Mouse (Mus musculus): ENCODE data around the gene Sept8. TPM values are rescaled to one million over a fixed set of nuclear protein-coding genes. Genes with fewer than 3 reads are reported as not detected.
A peak's percentile ranks its signal among the peaks of the same experiment; 100 is the strongest.

Sept8 gene
- total and polyA plus RNA-seq, 3 experiments, result 24.8 to 28.2 (median 25.7) TPM

GRCm38 (mm10) chr11:53510351-53510750 lies 8.7 kb upstream of the Sept8 start:
- Histone ChIP-seq H3K4me1 (ENCODE audit: control insufficient read depth, insufficient read depth, low read length) (peaks cover 15% of the 10 kb centered on the region), H3K36me3 (ENCODE audit: control insufficient read depth, insufficient read depth, low read length) (no peaks in the 10 kb centered on the region), H3K4me3 (no peak overlapping the region), H3K9ac (ENCODE audit: low read depth, low read length) (no peak overlapping the region), H3K79me2 (replicated peaks; ENCODE audit: control insufficient read depth, insufficient read depth, low read length) (no peaks in the 10 kb centered on the region), H3K27ac (no peak overlapping the region), H3K27me3 (ENCODE audit: control insufficient read depth, insufficient read depth, low read length) (no peaks in the 10 kb centered on the region)
- no peak for DNase-seq
- TF ChIP-seq POLR2A (IDR thresholded peaks at IDR 0.05; ENCODE audit: insufficient read depth, low read depth, low read length), result no peak
- peak; percentile 62 for TF ChIP-seq CTCF (IDR thresholded peaks at IDR 0.05)
- WGBS, result 25% methylated on average over 5 of the region's 5 CpGs
- intact Hi-C loops (cut with DNase I), result no loop called here

- intact Hi-C loops (cut with DNase I), result no loop called here
- H3K27me3 ChIP-seq (ENCODE audit: control insufficient read depth, insufficient read depth, low read length), result no peaks in the 10 kb centered on the region
- H3K36me3 ChIP-seq (ENCODE audit: control insufficient read depth, insufficient read depth, low read length), result no peaks in the 10 kb centered on the region
- DNase-seq, result no peak
- TF ChIP-seq CTCF (IDR thresholded peaks at IDR 0.05) (no peak), EP300 (IDR thresholded peaks at IDR 0.05; ENCODE audit: insufficient read depth, low read depth, low read length) (no peak), POLR2A (IDR thresholded peaks at IDR 0.05; ENCODE audit: insufficient read depth, low read depth, low read length) (no peak)
- WGBS, result 65% methylated on average over 8 of the region's 8 CpGs
- peaks cover 5% of the 10 kb centered on the region; the same call in 1 of the 2 replicates for H3K4me1 ChIP-seq (ENCODE audit: control insufficient read depth, insufficient read depth, low read length)
- no peak overlapping the region for H3K4me3 ChIP-seq
- no peaks in the 10 kb centered on the region for H3K79me2 ChIP-seq (replicated peaks; ENCODE audit: control insufficient read depth, insufficient read depth, low read length)
- no peak overlapping the region for H3K27ac ChIP-seq
- H3K9ac ChIP-seq (ENCODE audit: low read depth, low read length), result no peak overlapping the region
Observed at GRCm38 (mm10) chr11:53516775-53517627, 2.1 kb upstream of the Sept8 start.

- Histone ChIP-seq H3K27me3 (ENCODE audit: control insufficient read depth, insufficient read depth, low read length) (no peaks in the 10 kb centered on the region), H3K27ac (no peak overlapping the region), H3K79me2 (replicated peaks; ENCODE audit: control insufficient read depth, insufficient read depth, low read length) (no peaks in the 10 kb centered on the region), H3K36me3 (ENCODE audit: control insufficient read depth, insufficient read depth, low read length) (no peaks in the 10 kb centered on the region), H3K9ac (ENCODE audit: low read depth, low read length) (no peak overlapping the region), H3K4me1 (ENCODE audit: control insufficient read depth, insufficient read depth, low read length) (peaks cover 15% of the 10 kb centered on the region), H3K4me3 (no peak overlapping the region)
- intact Hi-C loops (cut with DNase I), result no loop called here
- TF ChIP-seq POLR2A (IDR thresholded peaks at IDR 0.05; ENCODE audit: insufficient read depth, low read depth, low read length), result no peak
- no peak for TF ChIP-seq EP300 (IDR thresholded peaks at IDR 0.05; ENCODE audit: insufficient read depth, low read depth, low read length)
- TF ChIP-seq CTCF (IDR thresholded peaks at IDR 0.05), result no peak
- WGBS, result 65% methylated on average over 5 of the region's 5 CpGs
- DNase-seq, result no peak
Observed at GRCm38 (mm10) chr11:53518759-53519158, 298 bp upstream of the Sept8 start.

- H3K79me2 ChIP-seq (replicated peaks; ENCODE audit: control insufficient read depth, insufficient read depth, low read length), result no peaks in the 10 kb centered on the region
- under 1% methylated on average over 24 of the region's 24 CpGs for WGBS
- TF ChIP-seq EP300 (IDR thresholded peaks at IDR 0.05; ENCODE audit: insufficient read depth, low read depth, low read length), result peak; percentile 44; the same call in 1 of the 2 replicates
- no peak for TF ChIP-seq CTCF (IDR thresholded peaks at IDR 0.05)
- peak; percentile 87 for TF ChIP-seq POLR2A (IDR thresholded peaks at IDR 0.05; ENCODE audit: insufficient read depth, low read depth, low read length)
- no peaks in the 10 kb centered on the region for H3K27me3 ChIP-seq (ENCODE audit: control insufficient read depth, insufficient read depth, low read length)
- peak overlapping the region; percentile 84 for H3K27ac ChIP-seq
- peak overlapping the region; percentile 71 for H3K4me3 ChIP-seq
- H3K36me3 ChIP-seq (ENCODE audit: control insufficient read depth, insufficient read depth, low read length), result no peaks in the 10 kb centered on the region
- H3K9ac ChIP-seq (ENCODE audit: low read depth, low read length), result peak overlapping the region; percentile 83
- peaks cover 23% of the 10 kb centered on the region for H3K4me1 ChIP-seq (ENCODE audit: control insufficient read depth, insufficient read depth, low read length)
- peak; percentile 81 to 83 for DNase-seq
- intact Hi-C loops (cut with DNase I), result loop anchor here (5.0 kb wide), 1 partner anchor 47 kb away; the partner anchor contains the start of gene Kif3a
Observed at GRCm38 (mm10) chr11:53520122-53520978, 1.3 kb downstream of the Sept8 start.

- peak in 1 of 2 experiments; percentile 36 for DNase-seq
- intact Hi-C loops (cut with DNase I), result loop anchor here (5.0 kb wide), 1 partner anchor 46 kb away; the partner anchor contains the start of gene Kif3a
- no peaks in the 10 kb centered on the region for H3K27me3 ChIP-seq (ENCODE audit: control insufficient read depth, insufficient read depth, low read length)
- no peaks in the 10 kb centered on the region; the same call in 1 of the 2 replicates for H3K79me2 ChIP-seq (replicated peaks; ENCODE audit: control insufficient read depth, insufficient read depth, low read length)
- H3K27ac ChIP-seq, result peak overlapping the region; percentile 84
- H3K9ac ChIP-seq (ENCODE audit: low read depth, low read length), result peak overlapping the region; percentile 42
- H3K4me1 ChIP-seq (ENCODE audit: control insufficient read depth, insufficient read depth, low read length), result peaks cover 29% of the 10 kb centered on the region
- 21% methylated on average over 16 of the region's 16 CpGs for WGBS
- no peaks in the 10 kb centered on the region for H3K36me3 ChIP-seq (ENCODE audit: control insufficient read depth, insufficient read depth, low read length)
- H3K4me3 ChIP-seq, result peak overlapping the region; percentile 71
- no peak for TF ChIP-seq CTCF (IDR thresholded peaks at IDR 0.05)
- no peak for TF ChIP-seq POLR2A (IDR thresholded peaks at IDR 0.05; ENCODE audit: insufficient read depth, low read depth, low read length)
- 0 out of 2 replicates have a peak, but pooled peaks have one; percentile 23 for TF ChIP-seq EP300 (IDR thresholded peaks at IDR 0.05; ENCODE audit: insufficient read depth, low read depth, low read length)
Observed at GRCm38 (mm10) chr11:53521120-53521820, 2.2 kb downstream of the Sept8 start.
